26 mouse cellular contexts compared by ENCODE assay signal in the genomic region with DNA sequence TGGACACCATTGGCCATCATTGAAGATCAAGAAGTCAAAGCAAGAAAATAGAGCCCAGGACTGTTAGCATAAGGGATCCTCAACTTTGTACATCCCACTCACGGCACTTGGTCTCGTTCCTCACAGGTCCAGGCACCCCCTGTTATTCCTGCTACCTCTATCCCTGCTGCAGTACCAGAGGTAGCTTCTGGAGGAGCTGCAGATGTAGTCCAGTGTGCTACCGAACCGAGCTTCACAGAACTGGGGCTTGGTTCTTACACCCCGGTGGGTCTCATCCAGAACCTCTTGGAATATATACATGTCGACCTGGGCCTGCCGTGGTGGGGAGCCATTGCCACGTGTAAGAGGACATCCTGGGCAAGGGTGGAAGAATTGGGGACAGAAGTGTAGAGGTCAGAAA.
"Had no signal": no experiment of that assay in that cellular context is flagged by ENCODE, and none has a peak within 500 bp of the region (broad histone marks: within the 10 kb centered on the region; RNA-seq: fewer than 3 reads in every experiment).

No protein-coding gene starts in this region.

- ATAC-seq: hindbrain, embryonic 16.5 days; inflammation-experienced regulatory T-cells, adult 6 months; intestine, postnatal 0 days had no signal

- H3K27ac ChIP-seq: gastrocnemius, adult 2 months; heart, adult 2 months; heart, embryonic 13.5 days; heart, embryonic 15.5 days; hindbrain, embryonic 10.5 days; hindbrain, embryonic 13.5 days; kidney, embryonic 15.5 days; kidney, postnatal 0 days; limb, embryonic 12.5 days; liver, embryonic 13.5 days had no signal

- H3K9me3 ChIP-seq: heart, embryonic 13.5 days; heart, embryonic 15.5 days; hindbrain, embryonic 10.5 days; hindbrain, embryonic 13.5 days; kidney, embryonic 15.5 days; limb, embryonic 12.5 days; liver, embryonic 13.5 days had no signal

- H3K27me3 ChIP-seq: heart, embryonic 13.5 days; heart, embryonic 15.5 days; hindbrain, embryonic 13.5 days; kidney, embryonic 15.5 days; limb, embryonic 12.5 days; liver, embryonic 13.5 days had no signal

- DNase-seq: gastrocnemius, adult 2 months; gastrocnemius, postnatal 10 days; gastrocnemius, postnatal 25 days; heart, adult 2 months; heart, postnatal 14 days; heart, postnatal 36 days; kidney, adult 18-20 months; kidney, adult 9 months; kidney, postnatal 14 days; kidney, postnatal 36 days; layer of hippocampus, adult 9-11 months; layer of hippocampus, postnatal 36 days; left cerebral cortex, postnatal 4 days; liver; liver, embryonic 13.5 days had no signal

- H3K9ac ChIP-seq: heart, embryonic 13.5 days; heart, embryonic 15.5 days; hindbrain, embryonic 13.5 days; kidney, embryonic 15.5 days; limb, embryonic 12.5 days; liver, embryonic 13.5 days had no signal

- H3K4me3 ChIP-seq: gastrocnemius, adult 2 months; heart, adult 2 months; heart, embryonic 15.5 days; hindbrain, embryonic 13.5 days; kidney, embryonic 15.5 days; limb, embryonic 12.5 days had no signal

- H3K4me2 ChIP-seq: heart, embryonic 11.5 days had no signal
